Mouse (Mus musculus) embryonic fibroblast, embryonic 13.5 days (primary cell): ENCODE results near the gene Unk.

ENCODE experiments used
- CTCF ChIP-seq: IDR thresholded peaks from 2 replicates; pipeline ENCODE4 v1.5.1; 2011; ENCODE audit warnings: mild to moderate bottlenecking, control low read depth, low read length, moderate library complexity, borderline replicate concordance; ENCODE audit not compliant: insufficient read depth
- POLR2A ChIP-seq: IDR thresholded peaks from 2 replicates; pipeline ENCODE4 v1.6.1; 2011; ENCODE audit warnings: low read depth, mild to moderate bottlenecking, control low read depth, low read length, moderate library complexity

DNA sequence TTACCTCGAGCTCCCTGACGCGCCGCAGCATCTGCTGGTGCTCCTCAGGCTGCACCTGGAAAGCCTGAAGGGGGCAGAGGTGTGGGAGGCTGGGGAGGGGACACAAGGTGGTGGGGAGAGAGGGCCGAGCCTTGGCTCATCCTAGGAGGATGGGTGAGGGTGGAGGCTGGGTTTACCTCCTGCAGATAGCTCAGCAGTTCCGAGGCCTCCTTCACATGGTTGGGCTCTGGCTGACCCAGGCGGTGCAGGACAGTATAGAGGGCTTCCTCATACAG is 46.1 kb downstream of the Unk start:
- TF ChIP-seq CTCF = no peak
- TF ChIP-seq POLR2A = no peak
